Mouse (Mus musculus): ENCODE data around the gene Pcsk2.

The Pcsk2 gene

DNA sequence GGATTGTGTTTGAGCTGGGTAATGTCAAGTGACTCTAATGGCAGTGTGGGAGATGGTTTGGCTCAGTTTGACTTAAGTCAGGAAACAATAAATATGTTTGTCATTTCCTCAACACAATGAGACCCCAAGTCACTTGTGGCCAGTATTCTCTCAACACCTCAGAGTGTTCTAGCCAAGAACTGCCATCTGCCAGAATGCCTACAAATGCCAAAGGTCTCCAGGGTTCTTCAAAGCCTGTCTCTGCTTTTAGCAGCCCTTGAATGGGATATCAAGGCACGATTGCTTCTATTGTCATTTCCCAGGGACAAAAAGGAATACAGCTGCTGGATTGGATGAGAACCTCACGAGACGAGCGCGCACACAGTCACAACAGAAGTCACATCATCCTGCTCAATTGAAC, 100.0 kb downstream of the Pcsk2 start:
- DNase-seq = no peak

DNA sequence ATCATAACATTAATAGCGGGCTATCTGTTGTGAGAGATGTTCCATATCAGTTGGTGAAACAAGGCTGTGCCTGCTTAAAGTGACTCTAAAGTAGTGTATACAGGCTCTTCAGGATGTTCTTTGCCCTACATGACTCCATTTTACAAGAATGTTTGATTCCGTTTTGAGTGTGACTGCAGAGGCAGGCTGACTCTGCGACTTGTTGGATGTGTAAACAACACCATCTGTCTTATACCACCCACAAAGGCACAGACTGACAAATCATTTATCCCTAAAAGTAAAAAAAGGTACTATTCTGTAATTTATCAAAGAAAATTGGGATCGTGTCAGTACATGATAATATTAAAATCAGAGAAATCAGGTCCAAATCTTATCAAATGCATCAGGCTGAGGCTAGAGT, 108.7 kb downstream of the Pcsk2 start:
- DNase-seq = no peak

DNA sequence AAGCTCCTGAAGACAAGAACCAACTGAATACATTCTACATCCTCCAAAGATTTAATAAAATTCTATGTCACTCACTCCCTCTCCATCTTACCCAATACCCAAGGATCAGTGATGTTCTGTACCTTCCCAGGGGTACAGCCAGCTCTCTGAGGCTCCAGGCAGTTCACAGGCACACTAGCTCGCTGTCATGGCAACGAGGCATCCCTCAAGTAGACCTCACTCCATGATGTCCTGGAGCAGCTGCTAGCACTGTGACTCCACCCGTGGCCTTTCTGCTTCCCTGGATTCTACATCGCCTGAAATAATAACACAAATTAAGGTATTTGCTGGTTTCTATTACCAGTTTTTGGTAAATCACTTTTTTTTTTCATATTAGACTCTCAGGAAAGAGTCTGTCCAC, 111.0 kb downstream of the Pcsk2 start:
- no peak for DNase-seq

DNA sequence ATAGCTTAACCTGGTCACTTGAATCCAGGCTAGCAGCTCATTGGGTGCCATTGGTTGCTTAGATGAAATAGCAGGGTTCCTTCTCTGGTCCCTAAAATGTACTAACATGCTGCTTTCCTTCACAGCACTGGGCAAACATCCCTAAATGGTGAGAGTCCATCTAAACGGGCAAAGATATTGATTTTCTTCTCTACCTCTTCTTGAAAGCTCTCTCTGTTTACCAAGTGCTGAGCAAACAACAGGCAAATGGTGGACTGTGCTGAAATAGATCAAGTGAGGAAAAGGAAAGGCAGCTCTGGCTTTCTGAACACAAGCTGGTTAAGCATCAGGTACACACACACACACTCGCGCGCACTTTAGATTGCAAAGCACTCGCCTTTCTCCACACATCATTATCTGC, 120.8 kb downstream of the Pcsk2 start:
- no peak for DNase-seq

DNA sequence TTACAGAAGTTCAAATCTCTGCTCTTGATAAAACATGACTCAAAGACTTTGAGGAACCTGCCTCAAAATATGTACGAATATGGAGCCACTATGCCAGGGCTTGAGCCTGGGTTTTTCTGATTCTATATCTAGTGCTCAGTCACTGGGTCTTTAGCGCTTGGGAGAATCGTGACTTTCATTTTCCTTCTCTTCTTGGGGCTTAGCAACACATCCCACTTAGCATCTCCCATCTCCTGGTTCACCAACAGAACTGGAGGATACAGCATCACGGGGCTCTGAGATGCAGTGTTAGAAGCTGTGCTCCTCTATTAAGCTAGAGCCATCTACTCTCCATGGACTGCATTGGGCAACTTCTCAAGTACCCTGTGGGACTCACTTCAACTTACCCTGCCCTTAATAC, 131.9 kb downstream of the Pcsk2 start:
- no peak for DNase-seq

DNA sequence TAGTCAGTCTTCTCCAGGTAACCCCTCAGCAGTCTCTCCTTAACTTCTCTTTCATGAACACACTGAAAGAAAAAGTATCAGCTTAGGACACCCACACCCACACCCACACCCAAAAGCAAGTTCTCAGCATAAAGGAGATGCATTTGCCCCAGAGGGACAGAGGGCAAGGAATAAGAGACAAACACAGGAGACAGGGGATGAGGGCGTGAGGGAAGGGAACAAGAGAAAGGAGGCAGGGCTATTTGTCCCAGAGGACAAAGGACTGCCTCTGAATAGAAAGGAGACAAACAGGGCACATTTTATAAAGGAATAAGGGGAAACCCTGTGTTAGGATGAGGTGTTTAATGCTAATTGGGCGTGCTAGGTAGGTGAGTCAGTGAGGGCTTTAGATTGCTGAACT, 133.6 kb downstream of the Pcsk2 start:
- DNase-seq = no peak

DNA sequence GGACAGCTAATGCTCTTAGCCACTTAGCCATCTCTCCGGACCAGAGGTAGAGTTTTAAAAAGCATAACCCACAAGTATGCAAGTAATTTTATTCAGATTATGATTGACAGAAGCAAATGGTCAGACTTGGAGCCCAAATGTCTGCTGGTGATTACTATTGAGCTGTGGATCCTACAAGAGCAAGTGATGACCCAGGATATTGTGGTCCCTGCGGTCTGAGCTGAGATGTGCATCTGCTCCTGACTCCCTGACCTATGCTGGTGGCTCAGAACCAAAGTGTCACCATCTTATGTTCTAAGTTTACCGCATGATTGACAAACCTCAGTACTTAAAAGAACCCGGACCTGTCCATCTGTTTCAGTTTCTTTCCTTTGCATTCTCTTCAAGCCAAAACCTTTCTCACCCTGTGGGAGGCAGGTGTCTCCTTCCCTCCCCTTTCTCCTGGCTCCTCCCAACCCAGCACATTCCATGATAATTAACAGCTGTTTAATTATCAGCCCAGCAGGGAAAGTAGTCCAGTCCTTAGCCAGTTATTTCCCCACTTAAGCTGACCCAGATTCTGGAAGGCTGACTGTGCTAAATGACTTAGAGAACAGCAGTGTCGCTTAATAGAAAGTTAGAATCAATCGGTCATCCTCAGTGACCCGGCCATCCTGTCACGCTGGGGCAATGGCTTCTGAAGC, 136.1 kb downstream of the Pcsk2 start:
- no peak for DNase-seq

DNA sequence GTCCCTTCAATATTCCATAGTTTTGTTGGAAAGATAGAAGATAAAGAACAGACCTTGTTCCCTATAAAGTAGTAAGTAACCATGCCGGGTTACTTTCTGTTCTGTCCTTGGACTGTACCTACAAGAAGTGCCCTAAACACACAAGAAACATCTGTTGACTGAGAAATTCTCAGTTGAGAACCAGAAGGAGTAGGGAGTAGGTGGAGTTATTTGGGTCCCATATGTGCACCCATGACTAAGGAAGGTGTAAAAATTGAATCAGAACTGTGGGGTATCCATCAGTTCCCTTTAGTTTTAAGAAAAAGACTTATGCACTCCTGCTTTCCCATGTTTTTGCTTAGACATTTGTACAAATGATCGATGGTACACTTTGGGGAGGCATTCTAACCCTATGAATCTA, 137.6 kb downstream of the Pcsk2 start:
- DNase-seq = no peak

DNA sequence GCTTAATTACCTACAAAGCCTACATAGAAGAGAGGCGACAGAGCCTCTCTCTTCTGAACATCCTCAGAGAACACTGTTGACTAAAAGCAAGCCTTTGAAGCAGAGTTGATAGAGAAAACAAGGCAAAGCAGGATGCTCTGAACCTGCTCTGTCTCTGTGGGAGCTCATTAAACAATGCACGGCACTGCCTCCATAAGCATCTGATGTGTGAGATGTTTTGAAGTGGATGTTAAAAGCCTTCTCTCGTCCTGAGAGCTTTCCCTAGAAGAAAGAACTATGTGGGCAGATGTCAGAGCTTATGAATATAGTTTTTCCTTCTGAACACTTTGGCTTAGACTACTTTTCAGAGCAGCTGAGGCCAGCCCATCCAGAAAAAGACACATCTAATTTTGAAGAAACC, 145.3 kb downstream of the Pcsk2 start:
- no peak for DNase-seq

DNA sequence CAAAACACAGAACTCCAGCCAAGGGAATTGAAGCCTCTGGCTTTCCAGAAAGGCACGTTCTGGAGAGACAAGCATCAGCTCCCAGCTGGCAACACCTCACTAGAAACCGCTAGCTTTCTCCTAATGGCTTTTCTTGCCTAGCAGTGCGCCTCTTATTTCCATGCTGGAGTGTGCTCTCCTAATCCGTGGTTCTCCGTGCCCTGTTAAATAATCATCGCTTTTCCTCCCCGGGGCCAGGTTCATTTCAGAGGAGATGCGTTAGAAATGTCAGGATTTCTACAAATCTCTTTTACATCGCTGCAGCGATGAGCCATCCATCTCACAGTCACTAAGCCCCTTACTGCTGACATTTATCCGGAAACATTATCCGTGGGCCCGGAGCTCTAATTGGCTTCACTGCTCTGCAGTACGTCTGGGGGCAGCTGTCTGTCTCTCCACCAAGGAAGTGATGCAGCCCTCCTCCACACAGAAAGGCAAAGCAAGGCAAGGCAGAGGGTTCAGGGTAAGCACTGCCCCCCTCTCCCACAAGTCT, 150.1 kb downstream of the Pcsk2 start:
- no peak for DNase-seq

DNA sequence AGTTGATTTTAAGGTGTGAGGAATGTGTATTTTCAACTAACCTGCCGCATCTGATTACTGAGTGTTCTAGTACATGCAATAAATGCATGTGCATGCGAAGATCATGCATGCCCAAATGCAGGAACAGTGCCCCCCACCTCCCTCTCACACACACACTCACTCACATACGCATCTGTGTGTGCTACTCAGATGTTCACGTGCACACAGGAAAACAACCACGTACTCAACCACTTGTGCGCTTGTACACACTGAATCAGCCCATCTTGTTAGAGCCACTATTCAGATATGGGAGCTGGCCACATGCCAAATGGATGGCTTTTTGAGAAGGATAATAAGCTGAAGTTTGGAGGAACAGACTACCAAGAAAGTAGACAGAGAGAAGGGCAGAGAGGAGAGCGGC, 150.7 kb downstream of the Pcsk2 start:
- no peak for DNase-seq

DNA sequence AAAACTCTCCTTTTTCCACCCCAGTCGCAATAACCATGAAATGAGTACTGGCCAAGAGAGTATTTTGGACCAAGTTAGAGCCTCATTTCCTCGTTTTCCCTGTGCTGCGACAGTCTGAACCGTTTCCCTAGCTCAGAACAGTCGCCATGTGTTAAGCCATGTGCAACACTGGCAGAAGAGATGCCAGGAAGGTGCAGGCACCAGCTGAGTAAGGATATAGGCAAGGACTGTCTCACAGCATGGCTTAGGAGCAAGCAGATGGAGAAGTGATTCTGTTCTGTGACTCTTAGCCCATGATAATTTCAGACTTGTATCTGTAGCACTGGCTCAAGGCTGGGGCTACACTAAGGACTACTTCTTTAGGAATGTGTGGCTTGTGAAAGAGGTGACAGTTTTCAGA, 155.2 kb downstream of the Pcsk2 start:
- DNase-seq = no peak

DNA sequence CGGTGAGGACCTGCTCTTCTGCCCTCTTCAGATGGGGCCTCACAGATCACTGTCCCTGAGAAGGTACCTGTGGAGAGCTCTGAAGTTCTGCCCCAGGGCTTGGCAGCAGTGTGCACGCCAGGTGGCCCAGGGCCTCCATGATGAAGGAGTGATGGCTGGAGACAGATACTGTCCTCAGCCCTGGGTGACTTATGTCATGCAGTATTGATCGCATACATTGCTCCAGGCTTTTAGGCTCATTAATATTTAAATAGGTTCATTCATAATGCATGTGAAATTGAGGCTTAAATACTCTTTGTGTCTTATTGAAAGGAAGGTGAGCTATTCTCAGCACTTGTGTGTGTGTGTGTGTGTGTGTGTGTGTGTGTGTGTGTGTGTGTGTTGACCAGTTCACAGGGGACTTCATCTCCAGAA, 157.0 kb downstream of the Pcsk2 start:
- DNase-seq = no peak

DNA sequence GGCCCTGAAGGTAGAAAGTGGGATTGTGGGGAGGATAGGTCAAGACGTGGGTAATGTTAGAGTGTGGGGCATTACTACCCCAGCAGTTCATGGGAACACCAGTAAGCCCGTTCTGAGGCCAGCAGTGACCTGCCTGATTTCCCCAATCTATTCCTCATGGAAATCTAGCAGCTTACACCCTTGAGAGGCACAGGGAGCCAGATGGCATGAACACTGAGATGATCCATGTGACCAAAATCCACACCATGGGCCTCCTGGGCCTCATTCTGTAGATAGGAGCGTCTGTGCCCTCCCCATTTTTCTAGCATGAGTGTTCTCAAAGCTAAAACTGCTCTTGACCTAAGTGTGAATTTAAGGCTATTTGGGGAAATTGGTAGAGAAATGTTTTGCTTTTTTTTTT, 162.2 kb downstream of the Pcsk2 start:
- no peak for DNase-seq

DNA sequence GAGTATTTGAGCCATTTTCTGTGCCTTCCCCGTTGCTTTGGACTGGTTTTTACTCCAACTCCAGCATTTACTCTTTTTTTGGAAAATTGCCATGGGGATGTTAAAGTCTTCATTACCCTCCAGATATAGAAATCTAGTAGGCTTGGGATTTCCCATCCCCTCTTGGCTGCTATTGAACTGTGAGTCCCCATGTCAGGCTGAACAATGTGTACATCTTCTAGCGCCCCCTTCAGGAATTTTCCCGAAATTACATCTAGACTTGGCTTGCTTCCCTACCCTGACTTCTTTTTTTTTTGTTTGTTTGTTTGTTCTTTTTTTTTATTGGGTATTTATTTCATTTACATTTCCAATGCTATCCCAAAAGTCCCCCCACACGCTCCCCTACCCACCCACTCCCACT, 163.3 kb downstream of the Pcsk2 start:
- no peak for DNase-seq

DNA sequence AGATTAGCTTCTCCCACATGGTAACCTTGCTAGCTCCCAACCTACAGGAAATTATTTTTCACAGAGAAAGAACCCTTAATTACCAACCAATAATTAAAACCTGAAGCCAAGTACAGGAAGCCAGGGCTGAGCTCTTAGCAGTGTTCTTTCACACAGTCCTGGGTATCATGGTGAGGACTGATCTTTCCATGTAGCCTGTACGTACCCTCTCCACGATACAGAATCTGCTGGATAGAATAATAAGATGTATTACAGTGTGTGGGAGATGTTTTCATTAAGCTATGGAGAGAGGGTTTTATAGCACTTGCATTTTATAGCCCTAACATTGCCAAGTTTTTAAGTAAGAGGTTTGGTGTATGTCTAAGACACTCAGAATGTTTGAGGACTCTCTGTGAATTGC, 164.0 kb downstream of the Pcsk2 start:
- DNase-seq = no peak

DNA sequence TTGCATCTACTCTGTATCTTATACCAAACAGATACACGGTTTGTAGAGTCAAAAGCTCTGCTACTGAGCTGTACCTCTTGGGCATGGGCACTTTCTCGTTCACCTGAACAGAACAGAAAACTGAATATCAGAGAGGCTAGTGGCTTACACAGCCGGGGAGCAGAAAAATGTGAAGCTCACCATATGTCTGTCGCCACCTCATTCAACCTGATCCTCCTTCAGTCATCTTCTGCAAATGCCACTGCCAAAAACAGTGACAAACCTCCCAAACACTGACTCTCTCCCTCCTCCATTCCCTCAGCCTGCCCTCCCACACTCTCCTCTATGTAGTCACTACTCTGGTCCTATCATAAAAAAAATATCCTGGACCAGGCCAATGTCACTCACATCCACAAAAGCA, 165.9 kb downstream of the Pcsk2 start:
- DNase-seq = no peak

DNA sequence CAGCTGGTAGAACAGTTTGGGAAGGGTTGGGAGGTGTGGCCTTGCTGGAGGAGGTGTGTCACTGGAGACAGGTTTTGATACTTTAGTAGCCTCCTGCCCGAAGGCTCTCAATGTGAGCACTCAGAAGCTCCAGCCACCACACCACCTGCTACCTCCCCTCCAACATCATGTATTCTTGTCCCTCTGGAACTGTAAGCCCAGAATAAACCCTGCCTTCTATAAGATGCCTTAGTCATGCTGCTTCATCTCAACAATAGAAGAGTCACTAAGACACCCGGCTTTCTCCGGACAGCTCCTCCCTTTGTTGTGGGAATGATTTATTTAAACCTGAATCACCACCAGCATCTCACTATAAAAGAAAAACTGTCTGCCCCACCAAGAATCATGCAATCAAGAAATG, 166.9 kb downstream of the Pcsk2 start:
- DNase-seq = no peak

DNA sequence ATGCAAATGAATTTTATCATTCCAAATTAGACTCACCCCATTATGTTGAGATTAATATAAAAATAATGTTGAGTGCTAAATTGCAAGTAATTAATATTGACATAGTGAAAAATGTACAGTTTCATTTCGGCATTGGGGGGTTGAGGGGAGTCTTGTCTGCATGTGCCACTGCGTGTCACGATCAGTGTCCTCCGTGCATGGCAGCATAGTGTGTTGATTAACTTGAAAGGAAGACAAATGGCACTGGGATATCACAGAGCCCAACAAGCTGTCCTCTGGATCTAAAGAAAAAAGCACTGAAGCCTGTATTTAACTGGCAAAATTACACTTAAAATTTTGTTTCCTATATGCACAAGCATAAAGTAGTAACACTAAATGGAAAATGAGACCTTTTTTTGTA, 167.9 kb downstream of the Pcsk2 start:
- no peak for DNase-seq

DNA sequence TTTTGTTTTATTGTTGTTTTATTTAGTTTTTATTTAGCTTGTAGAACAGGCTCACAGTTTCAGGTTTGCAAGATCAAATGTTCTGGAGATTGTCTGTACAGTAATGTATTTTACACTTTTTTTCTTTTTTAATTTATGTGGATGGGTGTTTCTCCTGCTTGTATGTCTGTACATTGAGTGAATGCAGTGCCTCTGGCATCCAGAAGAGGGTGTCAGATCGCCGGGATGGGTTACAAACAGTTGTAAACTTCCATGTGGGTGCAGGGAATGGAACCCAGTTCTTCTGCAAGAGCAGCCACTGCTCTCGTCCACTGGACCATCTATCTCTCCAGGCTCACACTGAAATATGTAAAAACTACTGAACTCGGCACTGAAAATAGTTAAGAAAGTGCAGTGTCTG, 169.2 kb downstream of the Pcsk2 start:
- no peak for DNase-seq

DNA sequence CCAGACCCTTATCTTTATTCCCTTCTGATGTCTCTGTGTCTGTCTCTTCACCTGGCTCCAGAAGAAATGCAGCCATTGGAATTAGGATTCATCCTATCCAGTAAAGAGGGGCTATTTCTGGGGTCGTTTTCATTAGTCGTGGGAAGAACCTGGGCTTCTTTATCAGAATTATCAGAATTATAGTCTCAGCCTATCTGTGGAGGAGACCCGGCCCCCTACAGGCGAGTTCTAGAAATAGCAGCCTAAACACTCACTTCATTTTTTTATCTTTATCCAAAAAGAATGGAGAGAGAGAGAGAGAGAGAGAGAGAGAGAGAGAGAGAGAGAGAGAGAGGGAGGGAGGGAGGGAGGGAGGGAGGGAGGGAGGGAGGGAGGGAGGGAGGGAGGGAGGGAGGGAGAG, 177.3 kb downstream of the Pcsk2 start:
- no peak for DNase-seq

DNA sequence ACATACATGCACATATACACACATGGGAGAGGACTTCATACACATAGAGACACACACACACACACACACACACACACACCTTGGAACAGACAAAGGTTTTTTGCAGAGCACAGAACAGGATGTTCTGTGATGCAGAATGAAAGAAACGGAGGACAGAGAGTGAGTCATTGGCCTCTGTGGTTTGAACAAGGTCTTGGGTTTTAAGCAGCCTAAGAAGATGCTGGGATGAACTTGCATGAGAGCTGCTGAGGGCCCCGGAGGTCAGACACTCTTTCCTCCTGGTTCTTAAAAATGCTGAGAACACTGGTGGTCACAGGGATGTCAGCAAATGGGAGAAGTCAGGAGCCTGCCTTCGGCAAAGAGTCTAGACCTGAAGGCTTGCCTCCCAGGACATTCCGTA, 178.1 kb downstream of the Pcsk2 start:
- DNase-seq = no peak

DNA sequence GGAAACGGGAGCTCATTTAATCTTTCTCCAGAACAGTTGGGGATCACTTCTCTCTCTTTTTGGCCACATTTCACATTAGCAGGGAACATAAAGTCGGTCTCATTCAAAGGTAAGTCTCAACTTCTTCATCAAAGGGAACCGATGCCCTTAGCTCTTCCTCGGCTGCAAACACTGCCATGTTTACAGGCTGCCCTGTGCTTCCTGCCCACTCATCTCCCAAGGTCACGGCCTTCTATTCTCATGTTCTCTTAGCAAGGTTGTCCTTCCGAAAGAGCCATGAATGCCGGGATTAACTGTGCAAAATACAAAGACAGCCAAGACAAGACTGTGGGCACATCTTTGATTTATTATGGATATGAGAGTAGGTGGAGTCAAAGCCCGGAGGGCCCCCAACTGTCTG, 178.8 kb downstream of the Pcsk2 start:
- DNase-seq = no peak

DNA sequence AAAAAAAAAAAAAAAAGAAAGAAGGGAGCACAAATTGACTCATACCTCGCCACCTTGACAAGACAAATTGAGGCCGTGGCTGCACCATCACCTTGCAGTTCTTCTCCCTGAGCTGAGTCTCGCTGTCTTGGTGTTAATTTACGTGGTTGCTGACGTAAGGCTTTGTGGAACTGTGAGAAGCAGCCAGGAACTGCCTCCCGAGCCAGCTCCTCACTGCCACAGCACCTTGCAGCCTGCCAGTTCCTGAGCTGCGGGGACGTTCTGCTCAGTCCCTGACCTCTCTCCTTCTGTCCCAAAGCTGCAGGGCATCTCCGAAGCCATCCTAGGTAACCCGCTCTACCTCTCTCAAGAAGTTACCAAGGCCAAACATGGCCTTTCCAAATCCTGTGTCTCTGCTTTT, 186.5 kb downstream of the Pcsk2 start:
- no peak for DNase-seq

DNA sequence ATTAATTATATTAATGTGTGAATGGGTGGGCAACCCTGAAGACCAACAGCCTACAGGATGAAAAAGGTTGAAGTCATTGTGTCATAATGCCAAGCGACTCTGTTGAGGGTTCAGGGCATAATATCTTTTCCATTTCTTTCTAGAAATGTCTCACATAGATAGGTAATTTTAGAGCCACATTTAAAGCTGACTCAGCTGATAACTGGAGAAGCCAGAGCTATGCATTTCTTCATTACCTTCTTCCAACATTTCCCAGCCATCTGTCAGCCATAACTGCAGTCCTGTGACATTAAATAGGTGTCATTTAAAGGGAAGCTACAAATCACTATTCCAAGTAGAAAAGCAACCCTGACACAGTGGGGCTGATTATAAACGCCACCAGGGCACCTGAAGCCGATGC, 189.5 kb downstream of the Pcsk2 start:
- DNase-seq = no peak
